Mouse (Mus musculus): Measurements from ENCODE around the gene Dnah14. TPM values are rescaled to one million over a fixed set of nuclear protein-coding genes. Genes with fewer than 3 reads are reported as not detected.
A peak's percentile ranks its signal among the peaks of the same experiment; 100 is the strongest.

The Dnah14 gene
- polyA plus RNA-seq, 1 experiment from 2014 or later = 1.2 TPM

GRCm38 (mm10) chr1:181853081-181853736 lies 276.9 kb downstream of the Dnah14 start:
- DNase-seq (ENCODE audit: low spot score) = peak; percentile 62
- no peak for TF ChIP-seq CTCF (IDR thresholded peaks at IDR 0.05; ENCODE audit: low read depth)
- TF ChIP-seq EP300 (optimal IDR thresholded peaks at IDR 0.05) = no peak
- Histone ChIP-seq H3K4me2 (replicated peaks; ENCODE audit: low read depth) (peak overlapping the region; percentile 47), H3K27me3 (ENCODE audit: control insufficient read depth, insufficient read depth, low read length) (no peaks in the 10 kb centered on the region), H3K9me3 (ENCODE audit: control insufficient read depth, low read length) (no peaks in the 10 kb centered on the region), H3K27ac (replicated peaks) (peak overlapping the region; percentile 75), H3K9ac (ENCODE audit: low read length) (peak overlapping the region; percentile 35; the same call in 1 of the 2 replicates), H3K4me1 (replicated peaks; ENCODE audit: control insufficient read depth, insufficient read depth) (0 out of 2 replicates have a peak, but pooled peaks cover 4% of the 10 kb centered on the region), H3K4me3 (ENCODE audit: low read depth, low read length) (no peak overlapping the region), H3K36me3 (ENCODE audit: control insufficient read depth, insufficient read depth, low read length) (no peaks in the 10 kb centered on the region)
- 10% methylated on average over 15 of the region's 21 CpGs for WGBS
- peak; percentile 86 for ATAC-seq (ENCODE audit: low FRiP score, low TSS enrichment)

- DNase-seq (ENCODE audit: low spot score) = no peak
- TF ChIP-seq EP300 (optimal IDR thresholded peaks at IDR 0.05) (no peak), CTCF (IDR thresholded peaks at IDR 0.05; ENCODE audit: low read depth) (no peak)
- WGBS = 93% methylated on average over 2 of the region's 2 CpGs
- ATAC-seq (ENCODE audit: low FRiP score, low TSS enrichment) = no peak
- Histone ChIP-seq H3K4me2 (replicated peaks; ENCODE audit: low read depth) (no peak overlapping the region), H3K9me3 (ENCODE audit: control insufficient read depth, low read length) (no peaks in the 10 kb centered on the region), H3K4me1 (replicated peaks; ENCODE audit: control insufficient read depth, insufficient read depth) (0 out of 2 replicates have a peak, but pooled peaks cover 4% of the 10 kb centered on the region), H3K27ac (replicated peaks) (no peak overlapping the region), H3K9ac (ENCODE audit: low read length) (no peak overlapping the region), H3K4me3 (ENCODE audit: low read depth, low read length) (no peak overlapping the region), H3K27me3 (ENCODE audit: control insufficient read depth, insufficient read depth, low read length) (no peaks in the 10 kb centered on the region), H3K36me3 (ENCODE audit: control insufficient read depth, insufficient read depth, low read length) (no peaks in the 10 kb centered on the region)
These were observed 278.5 kb downstream of the Dnah14 start for GRCm38 (mm10) chr1:181854829-181855228.

- Histone ChIP-seq H3K9ac (ENCODE audit: low read length) (no peak overlapping the region), H3K27ac (replicated peaks) (no peak overlapping the region), H3K4me2 (replicated peaks; ENCODE audit: low read depth) (no peak overlapping the region), H3K9me3 (ENCODE audit: control insufficient read depth, low read length) (no peaks in the 10 kb centered on the region), H3K4me1 (replicated peaks; ENCODE audit: control insufficient read depth, insufficient read depth) (0 out of 2 replicates have a peak, but pooled peaks cover 4% of the 10 kb centered on the region), H3K27me3 (ENCODE audit: control insufficient read depth, insufficient read depth, low read length) (no peaks in the 10 kb centered on the region), H3K4me3 (ENCODE audit: low read depth, low read length) (no peak overlapping the region), H3K36me3 (ENCODE audit: control insufficient read depth, insufficient read depth, low read length) (no peaks in the 10 kb centered on the region)
- DNase-seq (ENCODE audit: low spot score) (no peak), ATAC-seq (ENCODE audit: low FRiP score, low TSS enrichment) (no peak)
- 80% methylated on average over 2 of the region's 2 CpGs for WGBS
- no peak for TF ChIP-seq CTCF (IDR thresholded peaks at IDR 0.05; ENCODE audit: low read depth)
These were observed 280.0 kb downstream of the Dnah14 start for GRCm38 (mm10) chr1:181856329-181856728.

- 8% methylated on average over 5 of the region's 5 CpGs for WGBS
- Histone ChIP-seq H3K4me3 (ENCODE audit: low read depth, low read length) (no peak overlapping the region), H3K27me3 (ENCODE audit: control insufficient read depth, insufficient read depth, low read length) (no peaks in the 10 kb centered on the region), H3K4me1 (replicated peaks; ENCODE audit: control insufficient read depth, insufficient read depth) (0 out of 2 replicates have a peak, but pooled peaks cover 3% of the 10 kb centered on the region), H3K9me3 (ENCODE audit: control insufficient read depth, low read length) (no peaks in the 10 kb centered on the region), H3K4me2 (replicated peaks; ENCODE audit: low read depth) (no peak overlapping the region), H3K36me3 (ENCODE audit: control insufficient read depth, insufficient read depth, low read length) (no peaks in the 10 kb centered on the region), H3K9ac (ENCODE audit: low read length) (no peak overlapping the region), H3K27ac (replicated peaks) (peak overlapping the region; percentile 35; the same call in 1 of the 2 replicates)
- peak; percentile 93 for ATAC-seq (ENCODE audit: low FRiP score, low TSS enrichment)
- peak; percentile 92 for DNase-seq (ENCODE audit: low spot score)
- TF ChIP-seq EP300 (optimal IDR thresholded peaks at IDR 0.05) = no peak
- no peak for TF ChIP-seq CTCF (IDR thresholded peaks at IDR 0.05; ENCODE audit: low read depth)
These were observed 284.3 kb downstream of the Dnah14 start for GRCm38 (mm10) chr1:181860659-181861058.

- ATAC-seq (ENCODE audit: low FRiP score, low TSS enrichment) (no peak), DNase-seq (ENCODE audit: low spot score) (no peak)
- Histone ChIP-seq H3K9ac (ENCODE audit: low read length) (no peak overlapping the region), H3K4me3 (ENCODE audit: low read depth, low read length) (no peak overlapping the region), H3K36me3 (ENCODE audit: control insufficient read depth, insufficient read depth, low read length) (no peaks in the 10 kb centered on the region), H3K27me3 (ENCODE audit: control insufficient read depth, insufficient read depth, low read length) (no peaks in the 10 kb centered on the region), H3K4me2 (replicated peaks; ENCODE audit: low read depth) (no peak overlapping the region), H3K27ac (replicated peaks) (peak overlapping the region; percentile 35; the same call in 1 of the 2 replicates), H3K4me1 (replicated peaks; ENCODE audit: control insufficient read depth, insufficient read depth) (0 out of 2 replicates have a peak, but pooled peaks cover 3% of the 10 kb centered on the region), H3K9me3 (ENCODE audit: control insufficient read depth, low read length) (no peaks in the 10 kb centered on the region)
- WGBS = 78% methylated on average over 2 of the region's 2 CpGs
- TF ChIP-seq EP300 (optimal IDR thresholded peaks at IDR 0.05) = no peak
- no peak for TF ChIP-seq CTCF (IDR thresholded peaks at IDR 0.05; ENCODE audit: low read depth)
These were observed 285.0 kb downstream of the Dnah14 start for GRCm38 (mm10) chr1:181861181-181861902.

Measured in stomach, postnatal 0 days (tissue).